Mouse (Mus musculus): ENCODE data around the gene Morn2.

Gene Morn2

DNA sequence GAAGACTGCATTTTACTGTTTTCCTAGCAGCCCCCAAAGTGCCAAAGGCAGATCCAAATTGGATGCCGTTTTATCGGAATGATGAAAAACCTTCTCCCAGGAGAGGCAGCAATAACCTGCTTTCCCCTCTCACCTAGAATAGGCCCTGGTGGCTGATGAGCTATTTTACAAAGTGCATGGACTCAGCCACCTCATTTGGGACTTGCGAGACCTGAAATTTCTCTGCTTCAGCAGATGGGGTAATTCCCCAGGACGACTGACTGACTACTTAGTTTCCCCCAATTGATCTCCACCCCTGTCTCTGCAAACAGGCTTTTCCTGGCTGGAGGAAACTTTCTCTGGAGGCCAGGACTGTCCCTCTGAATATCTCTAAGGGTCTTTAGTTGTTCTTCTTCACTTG is 33.0 kb downstream of the Morn2 start:
- DNase-seq (ENCODE audit: extremely low spot score, low read depth, low spot score), result no peak

DNA sequence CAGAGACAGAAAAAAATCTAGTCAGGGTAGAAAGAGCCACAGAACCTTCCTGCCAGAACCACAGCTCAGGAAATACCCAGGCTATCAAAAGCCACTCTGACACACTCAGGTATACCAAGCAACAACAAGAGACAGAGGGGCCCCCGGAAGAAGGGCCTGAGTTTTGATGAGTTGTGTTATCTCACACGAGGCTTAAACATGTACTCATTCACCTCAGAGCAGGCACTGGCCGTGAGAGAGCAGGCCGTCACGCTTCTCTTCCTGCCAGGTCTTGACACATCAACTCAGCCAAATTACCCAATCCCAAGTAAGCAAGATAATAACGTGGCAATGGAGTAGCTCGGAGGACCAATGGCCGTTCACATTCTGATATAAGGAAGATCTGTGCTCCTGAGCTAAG is 33.7 kb downstream of the Morn2 start:
- DNase-seq (ENCODE audit: extremely low spot score, low read depth, low spot score), result no peak

DNA sequence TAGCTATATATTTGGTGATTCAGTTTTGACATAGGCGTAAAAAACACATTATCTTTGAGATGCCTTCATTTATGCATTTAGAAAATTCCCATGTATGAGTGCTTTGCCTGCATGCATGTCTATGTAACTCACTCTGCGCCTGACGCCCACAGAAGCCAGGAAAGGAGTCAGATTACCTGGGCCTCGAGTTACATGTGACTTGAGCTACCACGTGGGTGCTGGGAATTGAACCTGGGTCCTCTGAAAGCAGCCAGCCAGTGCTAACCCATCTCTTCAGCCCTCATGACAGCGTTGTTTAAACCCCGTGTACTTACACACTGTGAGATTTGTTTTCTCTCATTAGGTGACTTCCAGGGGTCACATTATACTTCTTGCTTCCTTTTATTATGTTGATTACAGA is 34.5 kb downstream of the Morn2 start:
- no peak for DNase-seq (ENCODE audit: extremely low spot score, low read depth, low spot score)

DNA sequence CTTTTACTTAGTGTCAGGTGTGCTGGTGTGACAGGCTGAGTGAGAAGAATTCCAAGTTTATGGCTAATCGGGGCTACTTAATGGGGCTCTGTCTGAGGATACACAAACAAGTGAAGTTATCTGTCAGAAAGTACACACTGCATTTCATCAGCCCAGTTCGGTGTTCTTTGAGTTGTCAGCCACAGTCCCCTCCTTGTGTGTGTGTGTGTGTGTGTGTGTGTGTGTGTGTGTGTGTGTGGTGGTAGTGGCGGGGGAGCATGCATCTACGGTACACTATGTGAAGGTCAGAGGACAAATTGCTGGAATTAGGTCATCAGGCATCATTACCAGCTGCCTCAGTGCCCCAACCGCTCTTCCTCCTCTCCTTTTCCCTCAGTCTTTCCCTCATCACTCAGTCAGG is 35.5 kb downstream of the Morn2 start:
- DNase-seq (ENCODE audit: extremely low spot score, low read depth, low spot score), result no peak

DNA sequence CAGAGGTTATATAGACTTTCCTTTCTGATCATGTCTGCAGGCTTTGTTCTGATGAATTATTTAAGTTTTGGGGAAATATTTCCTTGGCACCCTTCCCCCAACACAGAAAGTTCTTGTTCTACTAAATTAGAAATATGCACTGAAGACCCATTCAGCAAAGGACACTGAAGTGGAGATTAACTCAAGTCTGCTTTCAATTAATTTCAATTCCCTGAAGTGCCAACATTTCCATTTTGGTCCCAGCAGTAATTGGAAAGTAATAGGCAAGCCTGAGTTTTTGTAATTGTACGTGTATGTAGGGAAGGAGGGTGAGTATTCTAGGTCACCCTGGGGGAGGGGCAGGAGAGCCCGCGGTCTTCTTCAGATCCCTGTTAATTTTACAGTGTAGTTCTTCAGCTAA is 36.4 kb downstream of the Morn2 start:
- DNase-seq (ENCODE audit: extremely low spot score, low read depth, low spot score), result no peak

DNA sequence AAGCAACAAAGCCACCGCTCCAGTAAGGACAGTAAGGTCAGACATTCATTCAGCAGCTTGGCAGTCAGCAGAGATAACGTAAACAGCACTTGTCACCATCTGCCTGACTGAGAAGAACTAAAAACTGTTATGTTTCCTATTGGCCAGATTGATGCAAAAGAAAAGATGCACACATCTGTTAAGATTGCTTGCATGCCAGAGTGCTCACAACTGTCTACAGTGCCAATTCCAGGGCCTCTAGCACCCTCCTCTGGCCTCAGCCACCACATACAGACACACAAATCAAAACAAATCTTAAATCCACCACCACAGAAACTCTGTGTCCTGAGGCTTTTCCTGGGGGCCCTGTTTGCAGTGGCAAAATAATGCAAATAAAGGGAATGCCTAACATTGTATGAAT is 42.4 kb downstream of the Morn2 start:
- no peak for DNase-seq (ENCODE audit: extremely low spot score, low read depth, low spot score)

DNA sequence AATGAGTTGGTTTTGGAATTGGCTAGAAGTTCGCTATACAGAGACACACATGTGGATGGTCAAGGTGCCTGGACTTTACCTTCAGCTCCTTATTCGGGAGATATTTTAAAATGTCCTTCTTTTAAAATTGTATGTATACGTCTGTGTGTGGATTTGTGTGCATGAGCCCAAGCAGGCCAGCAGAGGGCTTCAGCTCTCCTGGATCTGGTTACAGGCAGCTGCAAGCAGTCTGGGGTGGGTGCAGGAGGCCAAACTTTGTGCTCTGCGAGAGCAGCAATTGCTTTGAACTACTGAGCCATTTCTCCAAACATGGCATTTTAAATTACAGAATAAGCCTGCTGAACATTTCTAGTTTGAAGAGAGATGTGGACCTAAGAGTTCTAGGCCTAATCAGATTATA is 55.3 kb downstream of the Morn2 start:
- no peak for DNase-seq (ENCODE audit: extremely low spot score, low read depth, low spot score)

DNA sequence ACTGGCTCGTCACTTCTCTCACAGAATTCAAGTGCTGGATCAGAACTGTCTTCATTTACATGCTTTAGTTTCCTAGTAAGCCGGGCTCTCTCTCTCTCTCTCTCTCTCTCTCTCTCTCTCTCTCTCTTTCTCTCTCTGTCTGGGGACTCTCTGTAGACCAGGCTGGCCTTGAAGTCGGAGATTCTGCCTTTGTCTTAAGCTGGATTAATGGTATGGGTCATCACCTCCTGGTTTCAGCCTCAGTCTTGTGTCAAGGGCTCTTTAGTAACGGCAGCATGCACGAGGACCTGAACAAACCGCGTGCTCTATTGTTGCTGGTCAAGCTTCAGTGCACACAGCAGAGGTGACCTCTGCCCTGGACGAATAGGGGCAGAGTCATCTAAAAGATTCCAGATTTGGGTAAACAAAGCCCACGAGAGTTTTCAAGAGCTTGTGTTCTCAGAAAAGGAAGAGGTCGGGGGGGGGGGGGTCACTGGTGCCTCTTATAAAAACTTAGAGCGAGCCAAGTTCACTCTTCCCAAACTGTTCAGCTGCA is 56.7 kb downstream of the Morn2 start:
- DNase-seq (ENCODE audit: extremely low spot score, low read depth, low spot score), result no peak
